Mouse (Mus musculus) layer of hippocampus, adult 2 months (tissue): ENCODE measurements around the gene Chek2. TPM values are rescaled to one million over a fixed set of nuclear protein-coding genes. Genes with fewer than 3 reads are reported as not detected.

Source experiments
- DNase-seq, 2 experiments: peaks; one replicate each; pipeline ENCODE4 v3.0.0; 2022; ENCODE audit warnings: low spot score in 2 of 2
- H3K27ac ChIP-seq: fragments of 200-600 bp; 2 replicates; pipeline ENCODE4 v1.8.1; 2022
- H3K4me3 ChIP-seq: fragments of 200-600 bp; 2 replicates; pipeline ENCODE4 v1.8.1; 2022; ENCODE audit warnings: mild to moderate bottlenecking
- CTCF ChIP-seq: fragments of 200-600 bp; conservative IDR thresholded peaks from 2 replicates; pipeline ENCODE4 v1.8.1; 2022; ENCODE audit warnings: antibody characterized with exemption, mild to moderate bottlenecking, moderate library complexity
- long read RNA-seq, 2 experiments: library from polyadenylated mRNA; stranded (forward); transcript quantifications; one replicate each; pipeline ENCODE4 v2.0.0; 2021; ENCODE audit warnings: borderline mapping rate in 2 of 2
- total RNA-seq, 2 experiments: library from RNA; stranded (reverse); gene quantifications; 2 replicates each; pipeline ENCODE4 v1.2.3; 2021

Gene Chek2
- total RNA-seq, result 1 to 10 TPM in 1 of 2 experiments, under 1 TPM in 1; 0.56 to 2.8 TPM
- long read RNA-seq, experiment 1, partial matches to known transcripts, result 1 of 1 reads
- long read RNA-seq, experiment 1, other reads (novel, unspliced or antisense), result 0 of 1 reads
- long read RNA-seq, experiment 2, partial matches to known transcripts, result 1 of 1 reads
- long read RNA-seq, experiment 2, other reads (novel, unspliced or antisense), result 0 of 1 reads

- TF ChIP-seq CTCF, result peak; percentile 62
- Histone ChIP-seq H3K4me3 (peak within 1 kb of the TSS; percentile 70), H3K27ac (peak within 1 kb of the TSS; percentile 93)
- peak; percentile 96 to 98 for DNase-seq
These were observed at the start of gene Chek2, which contains the start of gene Hscb for GRCm38 (mm10) chr5:110839678-110840365. Gene Chek2 (plus strand): TSS chr5:110839979. Gene Hscb (minus strand): TSS chr5:110839777.

- no peak for DNase-seq
These were observed 45.4 kb upstream of the Chek2 start for GRCm38 (mm10) chr5:110794363-110794762.

GRCm38 (mm10) chr5:110797696-110798095 is 42.1 kb upstream of the Chek2 start:
- no peak overlapping the region for H3K4me3 ChIP-seq
- H3K27ac ChIP-seq, result no peak overlapping the region
- TF ChIP-seq CTCF, result no peak
- DNase-seq, result no peak

More at GRCm38 (mm10) chr5:110794363-110794762, 45.4 kb upstream of the Chek2 start:
- no peak for TF ChIP-seq CTCF
- H3K4me3 ChIP-seq, result no peak overlapping the region
- H3K27ac ChIP-seq, result no peak overlapping the region

GRCm38 (mm10) chr5:110801036-110801624 is 38.6 kb upstream of the Chek2 start:
- H3K4me3 ChIP-seq, result no peak overlapping the region
- H3K27ac ChIP-seq, result no peak overlapping the region
- DNase-seq, result no peak
- TF ChIP-seq CTCF, result no peak

GRCm38 (mm10) chr5:110802186-110802585 is 37.6 kb upstream of the Chek2 start:
- DNase-seq, result no peak
- no peak for TF ChIP-seq CTCF
- no peak overlapping the region for H3K4me3 ChIP-seq
- H3K27ac ChIP-seq, result no peak overlapping the region

- no peak for TF ChIP-seq CTCF
These were observed 37.0 kb upstream of the Chek2 start for GRCm38 (mm10) chr5:110802809-110803208.

GRCm38 (mm10) chr5:110804012-110804743 is 35.6 kb upstream of the Chek2 start:
- Histone ChIP-seq H3K4me3 (no peak overlapping the region), H3K27ac (no peak overlapping the region)
- no peak for TF ChIP-seq CTCF
- DNase-seq, result no peak

More at GRCm38 (mm10) chr5:110802809-110803208, 37.0 kb upstream of the Chek2 start:
- no peak for DNase-seq
- Histone ChIP-seq H3K27ac (no peak overlapping the region), H3K4me3 (no peak overlapping the region)

- Histone ChIP-seq H3K4me3 (no peak overlapping the region), H3K27ac (no peak overlapping the region)
- no peak for DNase-seq
- no peak for TF ChIP-seq CTCF
These were observed 33.6 kb upstream of the Chek2 start for GRCm38 (mm10) chr5:110806154-110806553.

GRCm38 (mm10) chr5:110806676-110807075 is 33.1 kb upstream of the Chek2 start:
- no peak overlapping the region for H3K4me3 ChIP-seq
- TF ChIP-seq CTCF, result no peak
- no peak for DNase-seq
- H3K27ac ChIP-seq, result no peak overlapping the region

- Histone ChIP-seq H3K27ac (peak overlapping the region; percentile 88), H3K4me3 (peak overlapping the region; percentile 90)
- DNase-seq, result no peak
- TF ChIP-seq CTCF, result no peak
These were observed 32.3 kb upstream of the Chek2 start for GRCm38 (mm10) chr5:110807453-110807852.

- peak overlapping the region; percentile 88 for H3K27ac ChIP-seq
- TF ChIP-seq CTCF, result no peak
- H3K4me3 ChIP-seq, result peak overlapping the region; percentile 90
- DNase-seq, result peak; percentile 78 to 80
These were observed 31.6 kb upstream of the Chek2 start for GRCm38 (mm10) chr5:110808061-110808631.

GRCm38 (mm10) chr5:110808821-110809666 is 30.7 kb upstream of the Chek2 start:
- DNase-seq, result no peak

More at GRCm38 (mm10) chr5:110808821-110809666, 30.7 kb upstream of the Chek2 start:
- peak overlapping the region; percentile 88 for H3K27ac ChIP-seq
- TF ChIP-seq CTCF, result no peak
- H3K4me3 ChIP-seq, result peak overlapping the region; percentile 90
